ENCODE assay signal across 8 mouse cellular contexts in genomic region chrX:112600511-112601305, GRCm38 (mm10). TPM values are rescaled to one million over a fixed set of nuclear protein-coding genes. Genes with fewer than 3 reads are reported as not detected.
DNase-seq lines count a peak whose midpoint lies in the region; ATAC-seq and TF ChIP-seq lines count a peak whose summit lies in the region.

Zfp711 (plus strand) TSS chrX:112600526.

- H3K4me2 ChIP-seq in hindbrain, embryonic 14.5 days (replicated peaks) = peak within 1 kb of the TSS; percentile 51

- H3K9me3 ChIP-seq in hindbrain, embryonic 14.5 days (ENCODE audit: control insufficient read depth, low read length) = no peaks in the 10 kb centered on the region

- TF ChIP-seq CTCF in cerebellum, adult 2 months (IDR thresholded peaks at IDR 0.05; ENCODE audit: borderline replicate concordance, insufficient read depth, low read depth, low read length) = no peak

- WGBS in cerebellum, adult 2 months = 7% methylated on average over 75 of the region's 79 CpGs
- whole genome bisulfite sequencing in hindbrain, embryonic 14.5 days = 19% methylated on average over 59 of the region's 79 CpGs

- peak; percentile 54 for DNase-seq in R1 (ENCODE audit: low read depth, low spot score)
- DNase-seq in cerebellum, adult 2 months = peak; percentile 77 to 79
- peak; percentile 93 for DNase-seq in forelimb bud, embryonic 11.5 days (ENCODE audit: low read depth, low spot score)
- peak; percentile 84 for DNase-seq in hindbrain, embryonic 14.5 days (ENCODE audit: low spot score)
- DNase-seq in left cerebral cortex, adult 11 months (ENCODE audit: low spot score) = peak; percentile 35
- peak; percentile 59 for DNase-seq in lung, postnatal 14 days
- DNase-seq in right cerebral cortex, adult 2 months (ENCODE audit: low spot score in 2 of 2) = peak; percentile 62

- no peaks in the 10 kb centered on the region for H3K4me1 ChIP-seq in cerebellum, adult 2 months (ENCODE audit: control insufficient read depth, insufficient read depth, low read length)
- no peaks in the 10 kb centered on the region for H3K4me1 ChIP-seq in hindbrain, embryonic 14.5 days (replicated peaks; ENCODE audit: control insufficient read depth, insufficient read depth, low read length)

- H3K27me3 ChIP-seq in cerebellum, adult 2 months (ENCODE audit: control insufficient read depth, insufficient read depth, low read length) = no peaks in the 10 kb centered on the region
- H3K27me3 ChIP-seq in hindbrain, embryonic 14.5 days (ENCODE audit: control insufficient read depth, insufficient read depth, low read length) = no peaks in the 10 kb centered on the region

- ATAC-seq in hindbrain, embryonic 14.5 days (ENCODE audit: low FRiP score) = peak; percentile 98
- no peak for ATAC-seq in erythroid progenitor cell, adult 5-6 weeks (replicated peaks; ENCODE audit: low FRiP score, poor library complexity, severe bottlenecking)

- no peaks in the 10 kb centered on the region for H3K36me3 ChIP-seq in hindbrain, embryonic 14.5 days (replicated peaks; ENCODE audit: control insufficient read depth, insufficient read depth)

- TF ChIP-seq POLR2A in cerebellum, adult 2 months (IDR thresholded peaks at IDR 0.05; ENCODE audit: borderline replicate concordance, insufficient read depth, low read length) = peak; percentile 48; the same call in 1 of the 2 replicates

- peak within 1 kb of the TSS; percentile 95 for H3K4me3 ChIP-seq in cerebellum, adult 2 months (replicated peaks; ENCODE audit: insufficient read depth, low read depth, low read length)
- peak within 1 kb of the TSS; percentile 63 for H3K4me3 ChIP-seq in hindbrain, embryonic 14.5 days (replicated peaks; ENCODE audit: low read length)

- H3K27ac ChIP-seq in cerebellum, adult 2 months (ENCODE audit: insufficient read depth, low read length) = no peak within 1 kb of the TSS
- peak within 1 kb of the TSS; percentile 91 for H3K27ac ChIP-seq in hindbrain, embryonic 14.5 days

- peak within 1 kb of the TSS; percentile 85 for H3K9ac ChIP-seq in hindbrain, embryonic 14.5 days

RNA-seq across cellular contexts. Expression of gene Zfp711, which starts in this region (rescaled TPM):
- polyA plus RNA-seq in cerebellum, adult 2 months (2012; rRNA removed) = 7.0 and 7.3 TPM in 2 replicates
- 41.0 and 44.8 TPM in 2 replicates for polyA plus RNA-seq in hindbrain, embryonic 14.5 days (2014; fragmentation: Nextera tagmentation; extraction: Ambion mirVana)
- total RNA-seq in erythroid progenitor cell, adult 5-6 weeks (2015; ENCODE audit: low replicate concordance) = not detected in 2 replicates
- not detected in 2 replicates for total RNA-seq in erythroid progenitor cell, adult 5-6 weeks (2017; ENCODE audit: low replicate concordance)

Comparison
In these comparisons a context has a peak if more than half of its experiments do, and no peak if none do; other contexts are left out.
1. DNase-seq: peak in every context shown above with its lines; median percentile 93 in forelimb bud, embryonic 11.5 days; 84 in hindbrain, embryonic 14.5 days; 78 in cerebellum, adult 2 months; 62 in right cerebral cortex, adult 2 months; 59 in lung, postnatal 14 days; 54 in R1; 35 in left cerebral cortex, adult 11 months.